In the genomic region with DNA sequence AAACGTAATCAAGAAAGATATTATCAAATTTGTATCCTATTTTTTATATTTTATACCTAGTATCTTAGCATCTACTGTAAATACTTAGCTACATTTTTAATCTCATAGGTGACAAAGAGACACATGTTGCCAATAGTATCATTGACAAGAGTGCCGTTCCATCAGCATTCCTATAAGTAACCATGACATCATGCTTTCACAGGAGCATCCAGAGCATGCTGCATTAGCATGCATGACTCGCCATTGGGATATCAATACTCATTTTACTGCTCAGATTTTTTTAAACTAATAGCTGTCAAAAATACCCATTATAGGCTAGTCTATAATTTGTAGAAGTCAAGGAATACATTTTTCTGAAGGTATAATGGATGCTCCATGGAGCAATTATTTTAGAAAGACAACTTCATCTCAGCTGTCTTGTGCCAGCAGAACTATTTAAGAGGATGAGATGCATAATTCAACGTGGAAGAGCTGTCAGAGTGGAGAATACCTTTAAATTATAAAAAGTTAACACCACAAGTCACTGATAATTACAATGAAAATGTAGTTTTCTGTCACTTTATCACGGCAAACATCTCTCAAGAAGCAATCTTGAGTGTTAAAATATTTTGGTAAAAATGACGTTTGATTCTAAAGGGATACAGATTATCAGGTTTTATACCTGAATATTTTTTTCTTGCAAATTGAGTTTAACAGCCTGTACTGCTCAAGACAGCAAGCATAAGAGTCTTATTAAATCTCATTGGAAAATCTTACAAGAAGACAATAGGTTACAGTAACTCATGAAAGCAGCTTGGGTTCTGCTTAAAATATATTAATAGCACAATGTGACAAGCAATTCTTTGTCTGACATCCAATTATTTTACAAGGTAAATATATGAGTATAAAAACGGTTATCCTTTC, we compare ENCODE assay signal across 27 mouse cellular contexts.
A peak's percentile ranks its signal among the peaks of the same experiment; 100 is the strongest.
DNase-seq lines count a peak whose midpoint lies in the region; ATAC-seq and TF ChIP-seq lines count a peak whose summit lies in the region.
"Had no signal": no experiment of that assay in that cellular context is flagged by ENCODE, and none has a peak within 500 bp of the region (broad histone marks: within the 10 kb centered on the region; RNA-seq: fewer than 3 reads in every experiment).

No protein-coding gene starts in this region.

- no peak for TF ChIP-seq POLR2A in brain, embryonic 14.5 days (IDR thresholded peaks at IDR 0.05; ENCODE audit: borderline replicate concordance, extremely low read depth, insufficient read depth, insufficient read length, poor library complexity, severe bottlenecking)

- peak; percentile 59; the same call in 1 of the 2 replicates for ATAC-seq in hindbrain, embryonic 11.5 days (ENCODE audit: low FRiP score)
- ATAC-seq in hindbrain, embryonic 12.5 days (ENCODE audit: low FRiP score): no peak
- peak; percentile 90 for ATAC-seq in forebrain, postnatal 0 days
- ATAC-seq: CD4-positive, CD25-positive, alpha-beta regulatory T cell, adult 4 months; hindbrain, postnatal 0 days; intestine, embryonic 15.5 days; liver, embryonic 12.5 days; liver, postnatal 0 days; lung, postnatal 0 days had no signal

- no peak for TF ChIP-seq CTCF in brain, embryonic 14.5 days (IDR thresholded peaks at IDR 0.05; ENCODE audit: borderline replicate concordance, extremely low read depth, insufficient read depth, insufficient read length)
- TF ChIP-seq CTCF in forebrain, postnatal 0 days (IDR thresholded peaks at IDR 0.05; ENCODE audit: low read depth): no peak

- H3K9me3 ChIP-seq in hindbrain, embryonic 11.5 days (ENCODE audit: control insufficient read depth, low read length): no peaks in the 10 kb centered on the region
- no peaks in the 10 kb centered on the region for H3K9me3 ChIP-seq in hindbrain, embryonic 12.5 days (replicated peaks)
- H3K9me3 ChIP-seq in forebrain, postnatal 0 days (ENCODE audit: low read length): no peaks in the 10 kb centered on the region
- H3K9me3 ChIP-seq: hindbrain, embryonic 10.5 days; intestine, embryonic 15.5 days; liver, embryonic 12.5 days; megakaryocyte, embryonic 14.5 days had no signal

- no peak overlapping the region for H3K27ac ChIP-seq in hindbrain, embryonic 11.5 days (ENCODE audit: low read depth, low read length)
- no peak overlapping the region for H3K27ac ChIP-seq in hindbrain, embryonic 12.5 days
- no peak overlapping the region for H3K27ac ChIP-seq in forebrain, postnatal 0 days (ENCODE audit: low read depth, low read length)
- H3K27ac ChIP-seq: hindbrain, embryonic 10.5 days; hindbrain, postnatal 0 days; intestine, embryonic 15.5 days; kidney, postnatal 0 days; liver, embryonic 12.5 days had no signal

- no peaks in the 10 kb centered on the region for H3K36me3 ChIP-seq in hindbrain, embryonic 11.5 days (ENCODE audit: control insufficient read depth, insufficient read depth, low read length)
- H3K36me3 ChIP-seq in hindbrain, embryonic 12.5 days: no peaks in the 10 kb centered on the region
- H3K36me3 ChIP-seq in forebrain, postnatal 0 days (ENCODE audit: insufficient read depth): no peaks in the 10 kb centered on the region
- H3K36me3 ChIP-seq: hindbrain, embryonic 10.5 days; intestine, embryonic 15.5 days; liver, embryonic 12.5 days had no signal

- WGBS in hindbrain, embryonic 11.5 days: 66% methylated on average over 7 of the region's 7 CpGs
- 63% methylated on average over 7 of the region's 7 CpGs for WGBS in hindbrain, embryonic 12.5 days
- WGBS in forebrain, postnatal 0 days: 65% methylated on average over 7 of the region's 7 CpGs

- intact Hi-C loops in left cerebral cortex, postnatal 4 days (cut with DNase I): no loop called here

- no peak for DNase-seq in hindbrain, embryonic 11.5 days (ENCODE audit: low spot score)
- DNase-seq in brain, embryonic 14.5 days (ENCODE audit: low read depth): peak; percentile 40
- peak; percentile 3 for DNase-seq in embryo, embryonic 10.5 days (ENCODE audit: low spot score)
- DNase-seq in forebrain, postnatal 0 days: no peak
- no peak for DNase-seq in left cerebral cortex, postnatal 4 days
- no peak for DNase-seq in urinary bladder, postnatal 36 days (ENCODE audit: low spot score in 2 of 2)
- DNase-seq: adrenal gland, postnatal 36 days; cerebellum, adult 8-10 months; cerebellum, postnatal 25 days; gastrocnemius, postnatal 14 days; heart, postnatal 14 days; kidney, adult 8-10 months; kidney, postnatal 4 days; liver, postnatal 0 days; lung, postnatal 4 days; thymus, adult 2 months; thymus, postnatal 36 days had no signal

- H3K4me1 ChIP-seq in hindbrain, embryonic 11.5 days (replicated peaks; ENCODE audit: control insufficient read depth, insufficient read depth, low read length): no peaks in the 10 kb centered on the region
- H3K4me1 ChIP-seq in hindbrain, embryonic 12.5 days: no peaks in the 10 kb centered on the region
- H3K4me1 ChIP-seq in forebrain, postnatal 0 days (ENCODE audit: insufficient read depth): no peaks in the 10 kb centered on the region
- H3K4me1 ChIP-seq: hindbrain, embryonic 10.5 days; intestine, embryonic 15.5 days; liver, embryonic 12.5 days; megakaryocyte, embryonic 14.5 days had no signal

- H3K27me3 ChIP-seq in hindbrain, embryonic 11.5 days (ENCODE audit: control insufficient read depth, insufficient read depth, low read length): no peaks in the 10 kb centered on the region
- H3K27me3 ChIP-seq in hindbrain, embryonic 12.5 days: no peaks in the 10 kb centered on the region
- no peaks in the 10 kb centered on the region for H3K27me3 ChIP-seq in forebrain, postnatal 0 days (ENCODE audit: insufficient read depth, low read length)
- H3K27me3 ChIP-seq: intestine, embryonic 15.5 days; liver, embryonic 12.5 days; megakaryocyte, embryonic 14.5 days had no signal

- H3K9ac ChIP-seq in hindbrain, embryonic 11.5 days (ENCODE audit: low read depth, low read length): no peak overlapping the region
- H3K9ac ChIP-seq in hindbrain, embryonic 12.5 days: no peak overlapping the region
- H3K9ac ChIP-seq in forebrain, postnatal 0 days: no peak overlapping the region
- H3K9ac ChIP-seq: intestine, embryonic 15.5 days; liver, embryonic 12.5 days; liver, postnatal 0 days had no signal

- H3K4me2 ChIP-seq in hindbrain, embryonic 11.5 days (replicated peaks; ENCODE audit: low read depth, low read length): no peak overlapping the region
- H3K4me2 ChIP-seq in hindbrain, embryonic 12.5 days (replicated peaks): no peak overlapping the region
- no peak overlapping the region for H3K4me2 ChIP-seq in forebrain, postnatal 0 days (ENCODE audit: low read depth)
- H3K4me2 ChIP-seq: intestine, embryonic 15.5 days; liver, embryonic 12.5 days had no signal

- no peak overlapping the region for H3K4me3 ChIP-seq in hindbrain, embryonic 11.5 days (ENCODE audit: low read depth, low read length)
- H3K4me3 ChIP-seq in hindbrain, embryonic 12.5 days: no peak overlapping the region
- H3K4me3 ChIP-seq in forebrain, postnatal 0 days (ENCODE audit: low read depth, low read length): no peak overlapping the region
- H3K4me3 ChIP-seq: erythroblast, embryonic 14.5 days; hindbrain, embryonic 10.5 days; intestine, embryonic 15.5 days; liver, embryonic 12.5 days; megakaryocyte, embryonic 14.5 days had no signal

Comparison
In these comparisons a context has a peak if more than half of its experiments do, and no peak if none do; other contexts are left out.
1. DNase-seq: peak in brain, embryonic 14.5 days (single experiment) and embryo, embryonic 10.5 days (single experiment); none in hindbrain, embryonic 11.5 days (single experiment), forebrain, postnatal 0 days (single experiment), left cerebral cortex, postnatal 4 days (single experiment) and urinary bladder, postnatal 36 days (0 of 2).